Mouse (Mus musculus) heart, embryonic 11.5 days (tissue): ENCODE measurements around the gene Lalba. TPM values are rescaled to one million over a fixed set of nuclear protein-coding genes. Genes with fewer than 3 reads are reported as not detected.

ENCODE experiments used
- ATAC-seq: fragments of 200-750 bp; cut with Nextera tagmentation; replicated peaks from 2 replicates; pipeline ENCODE4 v1.8.0; 2017; ENCODE audit warnings: moderate library complexity; ENCODE audit not compliant: insufficient number of reproducible peaks, low FRiP score, low TSS enrichment
- H3K27ac ChIP-seq: fragments of 300-500 bp; sonication (generic); 2 replicates; pipeline ENCODE4 v1.5.1; 2014; ENCODE audit warnings: mild to moderate bottlenecking, low read depth, low read length
- H3K27me3 ChIP-seq: fragments of 300-500 bp; sonication (generic); 2 replicates; pipeline ENCODE4 v1.6.1; 2014; ENCODE audit warnings: mild to moderate bottlenecking, low read length, mixed read lengths; ENCODE audit not compliant: control insufficient read depth, insufficient read depth
- H3K36me3 ChIP-seq: fragments of 300-500 bp; sonication (generic); 2 replicates; pipeline ENCODE4 v1.6.1; 2014; ENCODE audit warnings: mild to moderate bottlenecking, low read length, moderate library complexity, mixed read lengths; ENCODE audit not compliant: control insufficient read depth, insufficient read depth
- H3K4me1 ChIP-seq: fragments of 300-500 bp; sonication (generic); 2 replicates; pipeline ENCODE4 v1.6.1; 2014; ENCODE audit warnings: low read length; ENCODE audit not compliant: control insufficient read depth, insufficient read depth
- H3K4me2 ChIP-seq: fragments of 300-500 bp; sonication (generic); 2 replicates; pipeline ENCODE4 v1.6.1; 2014; ENCODE audit warnings: mild to moderate bottlenecking, moderate library complexity
- H3K4me3 ChIP-seq: fragments of 300-500 bp; sonication (generic); 2 replicates; pipeline ENCODE4 v1.5.1; 2014; ENCODE audit warnings: low read depth, low read length
- H3K9ac ChIP-seq: fragments of 300-500 bp; sonication (generic); 2 replicates; pipeline ENCODE4 v1.6.1; 2014; ENCODE audit warnings: mild to moderate bottlenecking, low read depth, low read length, moderate library complexity
- H3K9me3 ChIP-seq: fragments of 300-500 bp; sonication (generic); replicated peaks from 2 replicates; pipeline ENCODE4 v1.6.1; 2016; ENCODE audit warnings: low read length; ENCODE audit not compliant: control insufficient read depth
- WGBS: fragments of 180-500 bp; shearing (Covaris S2); extraction: QIAGEN DNeasy Blood & Tissue Kit; methylation state at CpG from one replicate; pipeline ENCODE4 v1.1.7; 2014; ENCODE audit not compliant: insufficient replicate concordance; 5-methylcytosine and 5-hydroxymethylcytosine counted together
- polyA plus RNA-seq: library from polyadenylated mRNA; unstranded; fragments of >200 nt; fragmentation: Nextera tagmentation; extraction: Ambion mirVana; gene quantifications from 2 replicates; pipeline ENCODE4 v1.2.1, GENCODE M21; 2014

Lalba gene
- polyA plus RNA-seq, 1 experiment from 2014 or later, result not detected

DNA sequence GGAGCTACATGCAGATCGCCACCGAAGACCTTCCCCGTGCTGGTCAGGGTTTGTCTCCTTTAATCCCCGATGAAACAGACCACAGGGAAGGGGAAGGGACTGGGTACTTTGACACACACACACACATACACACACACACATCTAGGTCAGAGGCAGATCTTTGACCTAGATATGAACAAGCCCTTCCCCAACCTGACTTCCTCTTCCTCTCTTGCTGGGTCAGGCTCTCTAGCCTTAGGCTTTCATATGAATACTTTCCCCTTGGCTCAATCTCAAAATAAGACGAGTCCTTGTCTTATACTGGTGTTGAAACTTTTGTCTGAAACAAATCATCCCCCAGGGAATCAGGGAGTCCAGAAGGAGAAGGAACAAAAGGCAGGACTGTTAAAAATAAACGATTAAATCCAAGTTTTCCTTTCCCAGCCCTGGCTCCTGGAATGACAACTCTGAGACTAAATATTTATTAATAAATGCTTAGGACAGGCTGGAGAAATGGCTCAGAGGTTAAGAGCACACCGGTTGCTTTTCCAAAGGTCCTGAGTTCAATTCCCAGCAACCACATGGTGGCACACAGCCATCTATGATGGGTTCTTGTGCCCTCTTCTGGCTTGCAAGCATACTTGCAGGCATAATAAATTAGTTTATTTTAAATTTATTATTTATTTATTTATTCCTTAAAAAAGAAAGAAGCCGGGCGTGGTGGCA, 23.9 kb upstream of the Lalba start:
- Histone ChIP-seq H3K4me3 (no peak overlapping the region), H3K9ac (no peak overlapping the region), H3K27ac (no peak overlapping the region), H3K36me3 (no peaks in the 10 kb centered on the region), H3K27me3 (no peaks in the 10 kb centered on the region), H3K4me1 (peaks cover 4% of the 10 kb centered on the region; the same call in 1 of the 2 replicates), H3K9me3 (no peaks in the 10 kb centered on the region), H3K4me2 (no peak overlapping the region)
- no peak for ATAC-seq
- WGBS, result 68% methylated on average over 9 of the region's 9 CpGs

DNA sequence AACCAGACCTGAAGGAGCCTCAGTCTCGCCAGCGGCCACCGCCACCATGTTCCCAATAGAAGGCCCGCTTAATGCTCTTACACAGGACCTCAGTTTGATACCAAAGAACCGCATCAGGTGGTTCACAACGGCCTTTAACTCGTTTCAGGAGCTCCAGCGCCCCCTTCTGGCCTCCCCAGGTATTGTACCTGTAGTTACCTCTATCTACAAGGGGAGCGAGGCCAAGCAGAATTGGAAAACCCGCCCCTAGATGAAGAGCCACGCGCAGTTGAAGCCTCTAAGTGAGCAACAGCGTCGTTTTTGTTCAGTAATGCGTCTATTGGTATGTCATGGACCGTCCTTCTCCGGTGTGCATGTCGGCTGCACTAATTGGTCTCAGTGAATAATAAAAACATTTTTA, 22.0 kb upstream of the Lalba start:
- Histone ChIP-seq H3K9ac (no peak overlapping the region), H3K4me2 (no peak overlapping the region), H3K4me3 (no peak overlapping the region), H3K36me3 (no peaks in the 10 kb centered on the region), H3K27ac (no peak overlapping the region), H3K4me1 (no peaks in the 10 kb centered on the region), H3K27me3 (peaks cover 3% of the 10 kb centered on the region; the same call in 1 of the 2 replicates), H3K9me3 (no peaks in the 10 kb centered on the region)
- 11% methylated on average over 18 of the region's 18 CpGs for WGBS
- ATAC-seq, result no peak

DNA sequence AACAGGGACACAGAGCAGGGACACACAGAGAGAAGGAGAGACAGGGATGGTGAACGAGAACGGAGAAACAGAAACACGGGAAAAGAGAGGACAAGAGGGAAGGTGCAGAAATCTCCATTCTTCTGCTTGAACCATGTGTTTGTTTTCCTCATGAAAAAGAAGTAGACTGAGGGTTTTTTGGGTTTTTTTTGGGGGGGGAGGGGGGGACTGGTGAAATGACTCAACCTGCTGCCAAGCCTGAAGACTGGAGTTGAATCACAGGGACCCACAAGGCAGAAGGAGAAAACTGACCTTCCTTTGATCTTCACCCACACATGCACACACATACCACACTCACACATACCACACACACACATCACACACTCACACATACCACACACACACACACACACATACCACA, 20.8 kb upstream of the Lalba start:
- Histone ChIP-seq H3K9ac (no peak overlapping the region), H3K36me3 (no peaks in the 10 kb centered on the region), H3K4me1 (no peaks in the 10 kb centered on the region), H3K4me3 (no peak overlapping the region), H3K4me2 (no peak overlapping the region), H3K27me3 (peaks cover 3% of the 10 kb centered on the region; the same call in 1 of the 2 replicates), H3K27ac (no peak overlapping the region), H3K9me3 (no peaks in the 10 kb centered on the region)
- WGBS, result 74% methylated on average over 3 of the region's 3 CpGs
- no peak for ATAC-seq

DNA sequence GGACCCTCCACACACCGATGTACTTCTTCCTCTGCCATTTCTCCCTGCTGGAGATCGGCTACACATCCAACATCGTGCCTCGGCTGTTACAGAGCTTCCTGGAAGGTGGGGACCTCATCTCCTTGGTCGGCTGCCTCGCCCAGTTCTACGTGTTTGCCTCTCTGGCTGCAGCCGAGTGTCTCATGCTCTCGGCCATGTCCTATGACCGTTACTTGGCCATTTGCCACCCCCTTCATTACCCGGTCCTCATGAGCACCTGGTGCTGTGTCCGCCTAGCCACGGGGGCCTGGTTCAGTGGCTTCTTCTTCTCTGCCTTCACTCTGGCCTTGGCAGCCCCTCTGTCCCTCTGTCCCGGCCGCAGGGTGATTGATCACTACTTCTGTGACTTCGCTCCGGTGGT, 15.1 kb upstream of the Lalba start:
- Histone ChIP-seq H3K27me3 (peaks cover 3% of the 10 kb centered on the region; the same call in 1 of the 2 replicates), H3K4me3 (no peak overlapping the region), H3K36me3 (no peaks in the 10 kb centered on the region), H3K9me3 (no peaks in the 10 kb centered on the region), H3K4me1 (no peaks in the 10 kb centered on the region), H3K27ac (no peak overlapping the region), H3K4me2 (no peak overlapping the region), H3K9ac (no peak overlapping the region)
- WGBS, result 76% methylated on average over 17 of the region's 17 CpGs
- ATAC-seq, result no peak

DNA sequence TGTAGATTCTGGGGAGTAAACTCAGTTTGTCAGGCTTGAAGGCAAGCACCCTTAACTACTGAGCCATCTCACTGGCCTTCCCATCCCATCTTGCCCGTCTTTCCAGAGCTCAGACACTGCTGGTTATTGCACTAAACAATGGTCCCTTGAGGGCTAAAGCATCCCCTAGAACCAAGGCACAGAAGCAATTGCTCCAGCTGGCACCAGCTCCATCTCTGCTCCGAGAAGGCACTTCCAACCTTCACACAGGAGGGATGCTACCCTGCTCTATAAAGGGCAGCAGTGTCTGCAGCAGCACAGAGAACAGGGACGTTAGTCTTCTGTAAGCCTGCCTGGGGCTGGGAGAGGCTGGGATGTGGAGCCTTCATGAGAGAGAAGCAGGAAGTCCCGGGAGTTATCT, 9.6 kb upstream of the Lalba start, which contains the start of gene Olfr279:
TSS of gene Olfr279 (plus strand) at position 301 of the 400 bp plus-strand sequence.
- no peaks in the 10 kb centered on the region for H3K27me3 ChIP-seq
- no peak within 1 kb of the TSS for H3K4me3 ChIP-seq
- WGBS, result 50% methylated on average over 4 of the region's 4 CpGs
- no peak within 1 kb of the TSS for H3K4me2 ChIP-seq
- no peaks in the 10 kb centered on the region for H3K4me1 ChIP-seq
- no peak for ATAC-seq
- H3K9me3 ChIP-seq, result no peaks in the 10 kb centered on the region
- H3K9ac ChIP-seq, result no peak within 1 kb of the TSS
- no peaks in the 10 kb centered on the region for H3K36me3 ChIP-seq
- H3K27ac ChIP-seq, result no peak within 1 kb of the TSS

DNA sequence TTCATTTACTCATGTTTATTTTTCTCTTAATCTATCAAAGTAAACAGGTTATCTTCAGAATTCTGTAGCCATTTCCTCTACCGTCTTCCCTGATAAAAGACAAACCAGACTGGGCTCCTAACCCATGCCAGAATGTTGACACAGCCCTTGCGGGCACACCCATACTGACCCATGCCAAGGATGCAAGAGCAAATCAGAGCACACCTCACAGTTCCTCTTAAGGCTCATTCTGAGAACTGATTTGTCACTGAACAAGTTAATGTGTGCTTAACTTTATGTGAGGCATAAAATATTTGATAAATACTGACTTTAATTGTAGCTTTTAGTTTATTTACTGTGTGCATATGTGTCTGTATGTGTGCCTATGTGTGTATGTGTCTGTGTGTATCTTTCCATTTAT, 8.8 kb upstream of the Lalba start:
- Histone ChIP-seq H3K9ac (no peak overlapping the region), H3K36me3 (no peaks in the 10 kb centered on the region), H3K4me2 (no peak overlapping the region), H3K27me3 (no peaks in the 10 kb centered on the region), H3K4me1 (no peaks in the 10 kb centered on the region), H3K27ac (no peak overlapping the region), H3K4me3 (no peak overlapping the region), H3K9me3 (no peaks in the 10 kb centered on the region)
- WGBS, result 57% methylated on average over 2 of the region's 2 CpGs
- no peak for ATAC-seq

DNA sequence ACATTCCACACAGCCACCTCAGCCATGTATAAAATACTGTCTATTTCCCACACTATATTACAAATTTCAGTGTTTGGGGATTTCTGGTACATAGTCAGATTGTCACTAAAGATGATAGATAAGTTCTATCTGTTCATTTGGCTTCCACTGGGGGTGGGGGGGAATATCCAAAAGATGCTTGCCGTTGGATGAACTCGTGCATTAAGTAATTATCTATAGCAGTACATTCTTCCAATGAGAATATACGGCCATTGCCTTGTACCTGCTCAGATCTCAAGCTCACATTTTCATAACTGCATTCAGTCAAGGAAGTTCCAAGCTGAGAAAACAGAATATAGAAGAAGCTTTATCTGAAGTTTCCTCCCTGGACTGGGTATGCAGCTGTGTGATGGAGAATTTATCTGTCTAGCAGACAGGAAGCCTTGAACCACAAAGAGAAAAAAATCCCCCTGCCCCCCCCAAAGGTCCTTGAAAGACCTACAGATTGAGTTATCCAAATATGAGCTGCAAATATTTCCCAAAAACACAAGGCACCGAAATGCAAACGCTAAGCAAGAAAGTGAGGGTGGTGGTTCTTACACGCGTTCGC, 4.0 kb upstream of the Lalba start:
- H3K4me2 ChIP-seq, result no peak overlapping the region
- no peaks in the 10 kb centered on the region for H3K36me3 ChIP-seq
- no peak for ATAC-seq
- H3K4me1 ChIP-seq, result no peaks in the 10 kb centered on the region
- 90% methylated on average over 8 of the region's 8 CpGs for WGBS
- no peaks in the 10 kb centered on the region for H3K27me3 ChIP-seq
- no peak overlapping the region for H3K4me3 ChIP-seq
- H3K27ac ChIP-seq, result no peak overlapping the region
- no peak overlapping the region for H3K9ac ChIP-seq
- no peaks in the 10 kb centered on the region for H3K9me3 ChIP-seq

DNA sequence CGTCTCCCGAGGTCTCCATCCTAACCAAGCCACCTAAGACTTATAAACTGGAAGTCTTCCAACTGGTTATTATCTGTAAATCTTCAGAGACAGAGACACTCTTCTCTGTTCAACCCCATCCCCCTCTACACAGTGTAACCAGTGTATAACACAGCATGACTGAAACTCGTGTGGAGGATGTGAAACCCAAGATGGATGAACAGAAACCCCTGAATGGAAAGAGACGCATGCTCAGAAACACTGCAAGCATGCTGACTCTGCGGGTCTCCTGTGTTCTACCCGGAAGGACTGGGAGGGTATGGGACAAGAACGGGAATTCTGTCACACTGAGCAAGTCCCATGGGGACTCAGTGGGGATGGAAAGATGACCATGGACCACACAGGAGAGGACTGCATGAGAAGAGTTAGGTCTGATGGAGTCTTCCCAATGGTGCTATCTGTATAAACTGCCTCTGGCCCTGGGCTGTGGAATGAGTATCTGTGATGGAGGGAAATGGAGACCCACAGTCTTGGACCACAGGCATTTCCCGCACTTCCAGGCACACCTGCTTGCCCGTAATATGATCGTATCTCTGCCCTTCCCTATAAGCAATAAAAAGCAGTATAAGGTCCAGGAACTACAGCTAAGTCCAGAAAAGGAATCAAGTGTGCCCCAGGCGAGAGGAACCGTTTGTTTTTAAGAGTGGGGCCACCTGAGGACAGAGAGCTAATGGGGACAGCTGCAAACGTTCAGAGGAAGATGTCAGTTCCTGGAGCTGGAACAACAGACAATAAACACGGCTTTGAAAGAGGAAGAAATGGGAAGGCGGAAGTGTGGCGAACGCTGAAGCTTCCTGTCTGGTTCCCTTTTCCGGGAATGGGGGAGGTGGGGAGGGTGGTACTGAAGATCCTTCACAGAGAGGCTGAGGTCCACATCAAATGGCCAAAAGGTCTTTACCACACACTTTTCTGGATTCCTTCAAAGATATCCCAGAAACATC, 1.7 kb upstream of the Lalba start:
- Histone ChIP-seq H3K4me2 (no peak overlapping the region), H3K9me3 (no peaks in the 10 kb centered on the region)
- 66% methylated on average over 18 of the region's 18 CpGs for WGBS

More for the DNA sequence above, 1.7 kb upstream of the Lalba start:
- H3K27me3 ChIP-seq, result no peaks in the 10 kb centered on the region
- H3K4me1 ChIP-seq, result no peaks in the 10 kb centered on the region
- H3K27ac ChIP-seq, result no peak overlapping the region
- no peaks in the 10 kb centered on the region for H3K36me3 ChIP-seq
- no peak overlapping the region for H3K9ac ChIP-seq
- no peak for ATAC-seq
- H3K4me3 ChIP-seq, result no peak overlapping the region
